Mouse (Mus musculus): ENCODE data around the gene Gm10058. TPM values are rescaled to one million over a fixed set of nuclear protein-coding genes. Genes with fewer than 3 reads are reported as not detected.
"Not testable (repeated sequence)": the region's sequence is repeated elsewhere in the genome, so short reads cannot be mapped to it uniquely, and the experiment has no call there.

Gene Gm10058
- total RNA-seq (2014; rRNA removed; ENCODE audit: low replicate concordance), result not detected in 2 replicates
- polyA plus RNA-seq (2015; fragmentation: Nextera tagmentation; extraction: Ambion mirVana), result not detected in 2 replicates

DNA sequence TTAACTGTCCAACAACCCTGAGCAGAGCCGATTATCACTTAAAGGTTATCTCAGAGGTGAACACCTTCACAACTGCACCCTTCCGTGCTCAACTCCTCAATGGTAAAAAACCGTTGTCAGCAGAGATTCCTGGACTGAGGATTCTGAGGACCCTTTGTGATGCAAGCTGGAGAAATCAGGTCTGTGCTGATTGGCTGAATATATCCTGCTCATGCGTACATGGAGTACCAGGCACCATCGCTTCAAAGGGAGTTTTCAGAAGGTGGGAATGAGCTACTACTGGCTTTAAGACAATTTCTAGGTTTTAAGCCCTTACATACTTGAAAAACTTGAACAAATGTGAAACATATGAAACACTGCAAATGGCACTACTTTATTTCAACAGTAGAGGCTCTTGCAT, at the start of gene Gm10058:
Gm10058 (minus strand) TSS at position 101 of the 400 bp plus-strand sequence.
- no CpG with 5 or more reads among the region's 5 CpGs for WGBS
- not testable (repeated sequence) for H3K4me2 ChIP-seq (ENCODE audit: low read depth, low read length); H3K4me1 ChIP-seq (ENCODE audit: control insufficient read depth, insufficient read depth); H3K9ac ChIP-seq (replicated peaks; ENCODE audit: low read depth, low read length); DNase-seq (ENCODE audit: low spot score); H3K27ac ChIP-seq (ENCODE audit: low read depth); H3K36me3 ChIP-seq (replicated peaks; ENCODE audit: control insufficient read depth, insufficient read depth, low read length); ATAC-seq (ENCODE audit: insufficient read depth, low read depth); H3K9me3 ChIP-seq (replicated peaks; ENCODE audit: control insufficient read depth, low read length); H3K4me3 ChIP-seq (ENCODE audit: low read depth, low read length); H3K27me3 ChIP-seq (ENCODE audit: control insufficient read depth, insufficient read depth, low read length)
